Mouse (Mus musculus) midbrain, postnatal 0 days (tissue): ENCODE results near the gene Itgb1bp1. TPM values are rescaled to one million over a fixed set of nuclear protein-coding genes. Genes with fewer than 3 reads are reported as not detected.
A peak's percentile ranks its signal among the peaks of the same experiment; 100 is the strongest.

Experiments used
- ATAC-seq: fragments of 200-750 bp; cut with Nextera tagmentation; 2 replicates; pipeline ENCODE4 v1.8.0; 2017; ENCODE audit warnings: moderate number of reproducible peaks, mild to moderate bottlenecking, moderate TSS enrichment, moderate library complexity; ENCODE audit not compliant: low FRiP score
- DNase-seq: peaks from one replicate; pipeline ENCODE4 v3.0.0-alpha.2; 2015; ENCODE audit warnings: low spot score
- H3K27ac ChIP-seq: fragments of 300-500 bp; sonication (generic); 2 replicates; pipeline ENCODE4 v1.5.1; 2014; ENCODE audit warnings: low read depth, mild to moderate bottlenecking, low read length, mixed read lengths
- H3K27me3 ChIP-seq: fragments of 300-500 bp; sonication (generic); 2 replicates; pipeline ENCODE4 v1.6.1; 2014; ENCODE audit warnings: low read length, control low read depth, mixed read lengths; ENCODE audit not compliant: insufficient read depth
- H3K36me3 ChIP-seq: fragments of 300-500 bp; sonication (generic); 2 replicates; pipeline ENCODE4 v1.6.1; 2014; ENCODE audit warnings: low read length, control low read depth, mixed read lengths; ENCODE audit not compliant: insufficient read depth
- H3K4me1 ChIP-seq: fragments of 300-500 bp; sonication (generic); 2 replicates; pipeline ENCODE4 v1.6.1; 2014; ENCODE audit warnings: mild to moderate bottlenecking, control low read depth, antibody characterized with exemption, low read length, mixed read lengths; ENCODE audit not compliant: insufficient read depth
- H3K4me2 ChIP-seq: fragments of 300-500 bp; sonication (generic); 2 replicates; pipeline ENCODE4 v1.6.1; 2014; ENCODE audit warnings: low read depth, mild to moderate bottlenecking, low read length, mixed read lengths; ENCODE audit not compliant: poor library complexity, severe bottlenecking
- H3K4me3 ChIP-seq: fragments of 300-500 bp; sonication (generic); 2 replicates; pipeline ENCODE4 v1.5.1; 2014; ENCODE audit warnings: low read depth, mild to moderate bottlenecking, low read length, moderate library complexity
- H3K9ac ChIP-seq: fragments of 300-500 bp; sonication (generic); replicated peaks from 2 replicates; pipeline ENCODE4 v1.6.1; 2014; ENCODE audit warnings: mild to moderate bottlenecking, low read length, moderate library complexity, mixed read lengths; ENCODE audit not compliant: poor library complexity, severe bottlenecking
- H3K9me3 ChIP-seq: fragments of 300-500 bp; sonication (generic); 2 replicates; pipeline ENCODE4 v1.6.1; 2016; ENCODE audit warnings: low read length, control low read depth
- CTCF ChIP-seq: IDR thresholded peaks from 2 replicates; pipeline ENCODE4 v1.5.1; 2016; ENCODE audit warnings: antibody characterized with exemption, mild to moderate bottlenecking
- WGBS: fragments of 180-500 bp; shearing (Covaris S2); extraction: QIAGEN DNeasy Blood & Tissue Kit; methylation state at CpG from one replicate; pipeline ENCODE4 v1.1.7; 2014; 5-methylcytosine and 5-hydroxymethylcytosine counted together
- polyA plus RNA-seq: library from polyadenylated mRNA; unstranded; fragments of >200 nt; fragmentation: Nextera tagmentation; extraction: Ambion mirVana; gene quantifications from 2 replicates; pipeline ENCODE4 v1.2.1, GENCODE M21; 2015
- total RNA-seq: library from RNA; depleted of rRNA; stranded (reverse); fragments of >200 nt; gene quantifications from 2 replicates; pipeline ENCODE4 v1.2.3, GENCODE M21; 2014

The Itgb1bp1 gene
- total and polyA plus RNA-seq, 2 experiments from 2014 or later, result 17.5 to 30.0 TPM

- H3K27me3 ChIP-seq, result no peaks in the 10 kb centered on the region
- no peak for DNase-seq
- H3K9me3 ChIP-seq, result no peaks in the 10 kb centered on the region
- no peak overlapping the region for H3K27ac ChIP-seq
- H3K4me1 ChIP-seq, result no peaks in the 10 kb centered on the region
- peaks cover 18% of the 10 kb centered on the region; the same call in 1 of the 2 replicates for H3K36me3 ChIP-seq
- WGBS, result 71% methylated on average over 17 of the region's 17 CpGs
- H3K4me3 ChIP-seq, result no peak overlapping the region
- no peak overlapping the region for H3K9ac ChIP-seq
- no peak overlapping the region for H3K4me2 ChIP-seq
- no peak for TF ChIP-seq CTCF
- no peak for ATAC-seq
Observed at GRCm38 (mm10) chr12:21229076-21229918, 56.8 kb downstream of the Itgb1bp1 start.

DNA sequence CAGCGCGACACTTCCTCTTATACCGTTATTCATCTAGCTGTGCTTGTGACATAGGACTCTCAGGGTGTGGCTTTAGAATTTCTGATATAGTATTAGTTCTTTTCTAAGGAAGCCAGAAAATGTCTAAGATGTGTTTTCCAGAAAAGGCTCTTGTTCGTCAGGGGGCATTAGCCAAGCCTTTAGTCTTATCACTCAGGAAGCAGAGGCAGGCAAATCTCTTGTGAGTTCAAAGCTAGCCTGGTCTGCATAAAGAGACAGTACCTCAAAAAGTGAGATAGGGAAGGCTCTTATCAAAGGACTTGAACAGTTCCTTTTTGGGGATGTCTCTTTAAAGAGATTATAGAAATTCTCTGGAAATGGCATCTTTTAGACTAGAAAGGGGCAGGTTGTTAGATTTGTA lies 57.4 kb downstream of the Itgb1bp1 start:
- Histone ChIP-seq H3K36me3 (peaks cover 18% of the 10 kb centered on the region; the same call in 1 of the 2 replicates), H3K27me3 (no peaks in the 10 kb centered on the region), H3K4me1 (no peaks in the 10 kb centered on the region), H3K4me3 (no peak overlapping the region), H3K9me3 (no peaks in the 10 kb centered on the region), H3K9ac (no peak overlapping the region), H3K4me2 (no peak overlapping the region), H3K27ac (no peak overlapping the region)
- no peak for ATAC-seq
- TF ChIP-seq CTCF, result no peak
- DNase-seq, result no peak
- 95% methylated on average over 4 of the region's 4 CpGs for WGBS

DNA sequence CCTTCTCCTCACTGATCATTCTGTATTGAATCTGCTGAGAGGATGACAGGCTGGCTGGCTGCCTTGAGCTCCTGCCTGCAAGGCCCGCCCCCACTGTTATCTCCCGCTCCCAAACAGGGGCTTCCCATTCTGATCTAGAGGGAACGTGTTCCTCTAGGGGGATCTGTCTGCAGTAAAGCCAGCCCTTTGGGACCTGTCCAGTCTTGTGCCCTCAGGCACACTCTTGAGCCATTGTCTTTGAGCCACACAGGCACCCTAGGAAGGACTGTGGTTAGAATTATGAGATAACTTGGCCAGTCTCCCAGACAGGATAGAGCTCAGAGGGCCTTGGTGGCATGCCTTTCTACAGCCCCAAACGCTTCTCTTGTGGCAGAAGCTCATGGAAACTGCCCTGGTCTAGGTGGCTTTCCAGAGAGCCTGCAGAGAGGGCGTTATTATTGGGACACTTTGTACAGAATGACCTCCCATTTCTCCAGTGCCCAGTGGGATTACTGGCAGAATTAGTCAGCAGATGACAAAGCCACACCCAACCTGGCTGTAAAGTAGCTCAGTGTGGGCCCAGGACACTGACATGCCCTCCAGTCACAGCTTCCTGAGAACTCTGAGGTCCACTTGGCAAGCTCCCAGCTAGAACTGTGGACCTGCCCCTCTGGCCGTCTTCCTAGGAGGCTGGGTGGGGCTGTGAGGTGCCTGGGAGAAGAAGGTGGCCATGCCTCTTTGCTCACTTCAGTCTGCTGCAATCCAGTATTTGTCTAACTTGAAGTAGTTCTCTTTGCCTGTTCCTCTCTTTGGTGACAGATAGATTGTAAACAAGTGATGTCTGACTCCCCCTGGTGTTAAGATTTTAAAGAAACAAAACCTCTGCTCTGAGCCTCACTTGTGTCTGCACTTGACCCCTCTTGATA lies 58.8 kb downstream of the Itgb1bp1 start:
- peaks cover 15% of the 10 kb centered on the region; the same call in 1 of the 2 replicates for H3K36me3 ChIP-seq
- no peaks in the 10 kb centered on the region for H3K4me1 ChIP-seq
- no peaks in the 10 kb centered on the region for H3K27me3 ChIP-seq
- TF ChIP-seq CTCF, result peak; percentile 68
- H3K4me2 ChIP-seq, result no peak overlapping the region
- H3K9me3 ChIP-seq, result no peaks in the 10 kb centered on the region
- H3K9ac ChIP-seq, result no peak overlapping the region
- DNase-seq, result peak; percentile 63
- peak overlapping the region; percentile 26; the same call in 1 of the 2 replicates for H3K27ac ChIP-seq
- no peak overlapping the region for H3K4me3 ChIP-seq
- peak; percentile 39; the same call in 1 of the 2 replicates for ATAC-seq
- 56% methylated on average over 6 of the region's 6 CpGs for WGBS

GRCm38 (mm10) chr12:21226316-21226715 lies 59.8 kb downstream of the Itgb1bp1 start:
- no peaks in the 10 kb centered on the region for H3K4me1 ChIP-seq
- no peak overlapping the region for H3K4me2 ChIP-seq
- no peak for TF ChIP-seq CTCF
- DNase-seq (no peak), ATAC-seq (no peak)
- peaks cover 9% of the 10 kb centered on the region; the same call in 1 of the 2 replicates for H3K36me3 ChIP-seq
- no peaks in the 10 kb centered on the region for H3K9me3 ChIP-seq
- no peak overlapping the region for H3K4me3 ChIP-seq
- H3K9ac ChIP-seq, result no peak overlapping the region
- no peaks in the 10 kb centered on the region for H3K27me3 ChIP-seq
- whole genome bisulfite sequencing, result 88% methylated on average over 9 of the region's 9 CpGs
- H3K27ac ChIP-seq, result no peak overlapping the region

DNA sequence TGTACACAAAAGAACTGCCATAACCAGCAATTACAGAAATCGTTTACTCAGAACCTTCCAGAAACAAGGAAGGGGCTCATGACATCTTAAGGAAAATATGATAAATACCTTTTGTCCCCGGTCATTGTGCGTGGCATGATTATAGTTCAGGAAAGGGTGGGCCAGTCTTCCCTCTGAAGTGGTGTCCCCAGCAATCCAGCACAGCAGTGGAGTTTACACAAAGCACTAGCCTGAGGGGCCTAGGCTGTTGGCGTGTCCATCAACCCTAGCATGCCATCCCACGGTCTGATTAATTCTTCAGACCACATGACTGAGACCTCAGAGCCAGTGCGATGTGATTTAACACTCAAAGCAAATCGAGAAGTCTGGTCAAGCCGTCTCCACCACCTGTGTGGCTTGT lies 60.7 kb downstream of the Itgb1bp1 start:
- Histone ChIP-seq H3K4me2 (no peak overlapping the region), H3K9me3 (no peaks in the 10 kb centered on the region), H3K27ac (no peak overlapping the region), H3K4me3 (no peak overlapping the region), H3K36me3 (peaks cover 6% of the 10 kb centered on the region), H3K9ac (no peak overlapping the region), H3K27me3 (no peaks in the 10 kb centered on the region), H3K4me1 (no peaks in the 10 kb centered on the region)
- TF ChIP-seq CTCF, result no peak
- WGBS, result 64% methylated on average over 8 of the region's 8 CpGs
- DNase-seq (peak; percentile 25), ATAC-seq (no peak)
